Mouse (Mus musculus): ENCODE results near the gene Pigx. TPM values are rescaled to one million over a fixed set of nuclear protein-coding genes. Genes with fewer than 3 reads are reported as not detected.

Gene Pigx
- total RNA-seq, 2 experiments from 2014 or later: 21.5 to 22.9 TPM

GRCm38 (mm10) chr16:32062226-32062625, 37.3 kb downstream of the Pigx start:
- no peak for DNase-seq (ENCODE audit: low spot score in 2 of 2)

GRCm38 (mm10) chr16:32059840-32060523, 39.6 kb downstream of the Pigx start:
- no peak for DNase-seq (ENCODE audit: low spot score in 2 of 2)

- DNase-seq (ENCODE audit: low spot score in 2 of 2): no peak
Observed at GRCm38 (mm10) chr16:32058817-32059216, 40.7 kb downstream of the Pigx start.

GRCm38 (mm10) chr16:32042367-32042766, 57.2 kb downstream of the Pigx start:
- no peak for DNase-seq (ENCODE audit: low spot score in 2 of 2)

Other genes with a start within 250 kb of the Pigx start
- gene Meltf, start 220.9 kb downstream of the Pigx start, total RNA-seq (2021): under 1 TPM in 1 of 2 experiments, not detected in 1; 0.08 TPM
- 1 to 10 TPM; 6.4 to 7.9 TPM for gene Pigz, start 165.9 kb downstream of the Pigx start, total RNA-seq (2021)
- 10 to 100 TPM; 43.3 to 46.9 TPM for gene 0610012G03Rik, start 151.2 kb downstream of the Pigx start, total RNA-seq (2021)
- 10 to 100 TPM; 33.2 to 35.1 TPM for gene Ncbp2, start 151.2 kb downstream of the Pigx start, total RNA-seq (2021)
- gene Senp5, start 96.5 kb downstream of the Pigx start, total RNA-seq (2021): 10 to 100 TPM; 22.4 to 23.2 TPM
- 10 to 100 TPM; 36.2 to 38.1 TPM for gene Pak2, start 20.4 kb downstream of the Pigx start, total RNA-seq (2021)
- 1 to 10 TPM; 8.0 TPM for gene Cep19, start 60 bp upstream of the Pigx start, total RNA-seq (2021)
- 10 to 100 TPM; 13.3 to 15.2 TPM for gene Nrros, start 65.9 kb upstream of the Pigx start, total RNA-seq (2021)
- gene Bex6, start 80.1 kb upstream of the Pigx start, total RNA-seq (2021): not detected
- gene Fbxo45, start 147.4 kb upstream of the Pigx start, total RNA-seq (2021): 10 to 100 TPM; 13.8 to 14.1 TPM
- gene Wdr53, start 147.5 kb upstream of the Pigx start, total RNA-seq (2021): 1 to 10 TPM; 8.5 to 9.0 TPM
- gene Smco1, start 171.7 kb upstream of the Pigx start, total RNA-seq (2021): 1 to 10 TPM; 3.2 to 5.4 TPM
- gene Rnf168, start 177.7 kb upstream of the Pigx start, total RNA-seq (2021): 10 to 100 TPM; 15.0 to 16.1 TPM
- gene Ubxn7, start 232.5 kb upstream of the Pigx start, total RNA-seq (2021): 10 to 100 TPM; 35.2 to 43.6 TPM

Measured in gastrocnemius, postnatal 4 days (tissue).